Mouse (Mus musculus): ENCODE results near the gene Id4. TPM values are rescaled to one million over a fixed set of nuclear protein-coding genes. Genes with fewer than 3 reads are reported as not detected.

Gene Id4
- total and polyA plus RNA-seq, 3 experiments, result not detected

DNA sequence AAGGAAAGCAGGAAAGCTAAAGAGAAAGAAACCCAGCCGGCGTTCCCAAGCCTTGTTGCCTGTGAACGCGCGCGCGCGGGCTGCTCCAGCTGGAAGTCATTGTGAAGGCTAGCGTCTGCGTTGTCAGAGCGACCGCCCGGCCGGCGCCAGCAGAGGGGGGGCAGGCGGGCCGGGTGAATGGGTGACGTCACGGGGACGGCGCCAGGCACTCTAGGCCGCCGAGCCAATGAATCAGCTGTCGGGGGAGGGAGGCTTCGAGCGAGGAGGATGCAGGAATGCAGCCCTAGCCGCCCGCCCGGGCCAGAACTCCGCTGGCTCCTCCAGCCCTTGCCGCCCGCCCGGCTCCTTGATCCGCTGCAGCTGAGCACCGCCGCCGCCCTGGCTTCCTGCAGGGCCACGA lies 33.3 kb upstream of the Id4 start:
- no peaks in the 10 kb centered on the region for H3K4me1 ChIP-seq (ENCODE audit: control insufficient read depth in 1 of 2, insufficient read depth in 2 of 2, low read length in 2 of 2)
- H3K27me3 ChIP-seq (ENCODE audit: control insufficient read depth in 1 of 2, insufficient read depth in 2 of 2, low read length in 2 of 2), result no peaks in the 10 kb centered on the region
- H3K27ac ChIP-seq (ENCODE audit: control insufficient read depth, low read depth, low read length), result no peak overlapping the region
- TF ChIP-seq GATA1 (IDR thresholded peaks at IDR 0.05; ENCODE audit: low read depth, low read length) (no peak), MEF2A (IDR thresholded peaks at IDR 0.05; ENCODE audit: extremely low read depth, insufficient replicate concordance, low read depth, low read length, poor library complexity, severe bottlenecking) (no peak), CHD1 (IDR thresholded peaks at IDR 0.05; ENCODE audit: low read depth, low read length) (no peak), USF2 (IDR thresholded peaks at IDR 0.05; ENCODE audit: borderline replicate concordance in 1 of 2, insufficient read depth in 1 of 2, low read depth in 1 of 2, low read length in 2 of 2) (no peak), MYB (IDR thresholded peaks at IDR 0.05; ENCODE audit: low read depth, low read length) (no peak), RCOR1 (IDR thresholded peaks at IDR 0.05; ENCODE audit: low read depth, low read length) (no peak), MYC (IDR thresholded peaks at IDR 0.05; ENCODE audit: low read depth, low read length) (no peak), UBTF (IDR thresholded peaks at IDR 0.05; ENCODE audit: borderline replicate concordance, insufficient read depth, low read depth, low read length) (no peak), USF1 (IDR thresholded peaks at IDR 0.05; ENCODE audit: low read depth, low read length) (no peak), RAD21 (IDR thresholded peaks at IDR 0.05; ENCODE audit: low read depth, low read length) (no peak), NELFE (IDR thresholded peaks at IDR 0.05; ENCODE audit: low read depth, low read length) (no peak), ZMIZ1 (IDR thresholded peaks at IDR 0.05; ENCODE audit: low read depth, low read length) (no peak), TBP (IDR thresholded peaks at IDR 0.05; ENCODE audit: low read depth, low read length) (no peak), ZC3H11A (IDR thresholded peaks at IDR 0.05; ENCODE audit: low read depth, low read length) (no peak), MAFK (IDR thresholded peaks at IDR 0.05; ENCODE audit: borderline replicate concordance, low read depth, low read length) (no peak), BHLHE40 (IDR thresholded peaks at IDR 0.05; ENCODE audit: borderline replicate concordance, low read depth, low read length) (no peak), ELF1 (IDR thresholded peaks at IDR 0.05; ENCODE audit: low read depth, low read length) (no peak), SMC3 (IDR thresholded peaks at IDR 0.05; ENCODE audit: low read depth, low read length) (no peak)
- no peaks in the 10 kb centered on the region for H3K9me3 ChIP-seq (replicated peaks; ENCODE audit: insufficient read depth, low read length)
- DNase-seq (ENCODE audit: low read depth, low spot score), result no peak
- H3K9ac ChIP-seq (ENCODE audit: control insufficient read depth, low read depth, low read length, poor library complexity, severe bottlenecking), result no peak overlapping the region
- H3K79me2 ChIP-seq (ENCODE audit: control insufficient read depth, insufficient read depth, low read length, poor library complexity), result no peaks in the 10 kb centered on the region
- no peaks in the 10 kb centered on the region for H3K36me3 ChIP-seq (ENCODE audit: control insufficient read depth in 1 of 2, insufficient read depth in 2 of 2, low read length in 2 of 2)
- H3K4me3 ChIP-seq (ENCODE audit: control insufficient read depth in 1 of 2, insufficient read depth in 1 of 2, low read depth in 2 of 2, low read length in 2 of 2), result no peak overlapping the region

DNA sequence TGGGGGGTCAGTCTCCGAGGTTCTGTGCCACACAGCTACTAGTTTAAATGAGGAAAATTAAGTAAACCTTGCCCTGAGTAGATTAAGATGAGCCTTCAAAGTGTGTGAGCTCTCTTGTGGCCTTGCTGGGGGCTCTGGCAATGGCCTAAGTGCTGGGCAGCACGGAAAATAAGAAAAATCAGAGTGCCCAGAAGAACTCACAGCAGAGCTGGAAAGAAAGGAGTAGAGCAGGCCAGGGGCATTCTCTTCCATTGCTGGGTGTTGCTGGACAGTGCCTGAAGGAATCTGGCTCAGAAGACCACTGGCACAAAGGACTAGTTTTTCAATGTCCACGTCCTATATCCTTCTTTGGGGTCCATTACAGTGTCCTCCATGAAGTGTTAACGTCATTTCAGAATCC lies 32.9 kb upstream of the Id4 start:
- H3K79me2 ChIP-seq (ENCODE audit: control insufficient read depth, insufficient read depth, low read length, poor library complexity), result no peaks in the 10 kb centered on the region
- H3K27ac ChIP-seq (ENCODE audit: control insufficient read depth, low read depth, low read length), result no peak overlapping the region
- H3K36me3 ChIP-seq (ENCODE audit: control insufficient read depth in 1 of 2, insufficient read depth in 2 of 2, low read length in 2 of 2), result no peaks in the 10 kb centered on the region
- H3K9me3 ChIP-seq (replicated peaks; ENCODE audit: insufficient read depth, low read length), result no peaks in the 10 kb centered on the region
- no peak overlapping the region for H3K4me3 ChIP-seq (ENCODE audit: control insufficient read depth in 1 of 2, insufficient read depth in 1 of 2, low read depth in 2 of 2, low read length in 2 of 2)
- no peaks in the 10 kb centered on the region for H3K27me3 ChIP-seq (ENCODE audit: control insufficient read depth in 1 of 2, insufficient read depth in 2 of 2, low read length in 2 of 2)
- no peak overlapping the region for H3K9ac ChIP-seq (ENCODE audit: control insufficient read depth, low read depth, low read length, poor library complexity, severe bottlenecking)
- TF ChIP-seq RAD21 (IDR thresholded peaks at IDR 0.05; ENCODE audit: low read depth, low read length), result no peak
- TF ChIP-seq SMC3 (IDR thresholded peaks at IDR 0.05; ENCODE audit: low read depth, low read length), result no peak
- TF ChIP-seq MXI1 (IDR thresholded peaks at IDR 0.05; ENCODE audit: low read depth, low read length), result no peak
- TF ChIP-seq SIN3A (IDR thresholded peaks at IDR 0.05; ENCODE audit: low read length), result no peak
- TF ChIP-seq ZKSCAN1 (IDR thresholded peaks at IDR 0.05; ENCODE audit: low read depth, low read length), result no peak
- H3K4me1 ChIP-seq (ENCODE audit: control insufficient read depth in 1 of 2, insufficient read depth in 2 of 2, low read length in 2 of 2), result no peaks in the 10 kb centered on the region
- no peak for DNase-seq (ENCODE audit: low read depth, low spot score)
